Mouse (Mus musculus) midbrain, embryonic 12.5 days (tissue): ENCODE results near the gene Tbc1d10c. TPM values are rescaled to one million over a fixed set of nuclear protein-coding genes. Genes with fewer than 3 reads are reported as not detected.

Experiments used
- ATAC-seq: fragments of 200-750 bp; cut with Nextera tagmentation; 2 replicates; pipeline ENCODE4 v1.8.0; 2017; ENCODE audit warnings: low read depth, moderate TSS enrichment, moderate library complexity; ENCODE audit not compliant: low FRiP score
- H3K27ac ChIP-seq: fragments of 300-500 bp; sonication (generic); replicated peaks from 2 replicates; pipeline ENCODE4 v1.5.1; 2016; ENCODE audit warnings: mild to moderate bottlenecking
- H3K27me3 ChIP-seq: fragments of 300-500 bp; sonication (generic); 2 replicates; pipeline ENCODE4 v1.6.1; 2016; ENCODE audit warnings: mild to moderate bottlenecking
- H3K36me3 ChIP-seq: fragments of 300-500 bp; sonication (generic); 2 replicates; pipeline ENCODE4 v1.6.1; 2016
- H3K4me1 ChIP-seq: fragments of 300-500 bp; sonication (generic); 2 replicates; pipeline ENCODE4 v1.6.1; 2016
- H3K4me2 ChIP-seq: fragments of 300-500 bp; sonication (generic); replicated peaks from 2 replicates; pipeline ENCODE4 v1.6.1; 2016; ENCODE audit warnings: mild to moderate bottlenecking, moderate library complexity
- H3K4me3 ChIP-seq: fragments of 300-500 bp; sonication (generic); 2 replicates; pipeline ENCODE4 v1.5.1; 2016; ENCODE audit warnings: mild to moderate bottlenecking
- H3K9ac ChIP-seq: fragments of 300-500 bp; sonication (generic); replicated peaks from 2 replicates; pipeline ENCODE4 v1.6.1; 2016; ENCODE audit warnings: mild to moderate bottlenecking, moderate library complexity
- H3K9me3 ChIP-seq: fragments of 300-500 bp; sonication (generic); 2 replicates; pipeline ENCODE4 v1.6.1; 2016; ENCODE audit warnings: mild to moderate bottlenecking
- WGBS: fragments of 180-500 bp; shearing (Covaris S2); methylation state at CpG from one replicate; pipeline ENCODE4 v1.1.7; 2016; 5-methylcytosine and 5-hydroxymethylcytosine counted together
- polyA plus RNA-seq: library from polyadenylated mRNA; unstranded; fragments of >200 nt; fragmentation: Nextera tagmentation; extraction: Ambion mirVana; gene quantifications from 2 replicates; pipeline ENCODE4 v1.2.1, GENCODE M21; 2016

Tbc1d10c gene
- polyA plus RNA-seq, 1 experiment from 2014 or later = 0.73 TPM

- no peak overlapping the region for H3K27ac ChIP-seq
- peaks cover 43% of the 10 kb centered on the region for H3K27me3 ChIP-seq
- WGBS = 84% methylated on average over 7 of the region's 7 CpGs
- no peaks in the 10 kb centered on the region for H3K9me3 ChIP-seq
- no peak for ATAC-seq
- no peaks in the 10 kb centered on the region for H3K36me3 ChIP-seq
- H3K4me3 ChIP-seq = no peak overlapping the region
- peaks cover 4% of the 10 kb centered on the region for H3K4me1 ChIP-seq
- no peak overlapping the region for H3K4me2 ChIP-seq
- no peak overlapping the region for H3K9ac ChIP-seq
These were observed 35.7 kb upstream of the Tbc1d10c start for GRCm38 (mm10) chr19:4226779-4227178.

- Histone ChIP-seq H3K4me3 (no peak overlapping the region), H3K36me3 (no peaks in the 10 kb centered on the region), H3K9me3 (no peaks in the 10 kb centered on the region), H3K27ac (no peak overlapping the region), H3K9ac (no peak overlapping the region), H3K4me1 (peaks cover 11% of the 10 kb centered on the region; the same call in 1 of the 2 replicates), H3K4me2 (no peak overlapping the region), H3K27me3 (peaks cover 46% of the 10 kb centered on the region)
- 85% methylated on average over 11 of the region's 11 CpGs for WGBS
- no peak for ATAC-seq
These were observed 31.1 kb upstream of the Tbc1d10c start for GRCm38 (mm10) chr19:4222165-4222564.

GRCm38 (mm10) chr19:4220957-4221743, 30.1 kb upstream of the Tbc1d10c start:
- 55% methylated on average over 11 of the region's 14 CpGs for WGBS
- Histone ChIP-seq H3K9ac (no peak overlapping the region; the same call in 1 of the 2 replicates), H3K4me1 (peaks cover 17% of the 10 kb centered on the region), H3K27ac (no peak overlapping the region), H3K9me3 (no peaks in the 10 kb centered on the region), H3K36me3 (no peaks in the 10 kb centered on the region), H3K27me3 (peaks cover 50% of the 10 kb centered on the region), H3K4me3 (no peak overlapping the region), H3K4me2 (no peak overlapping the region)
- ATAC-seq = no peak

GRCm38 (mm10) chr19:4220416-4220815, 29.3 kb upstream of the Tbc1d10c start:
- Histone ChIP-seq H3K4me1 (peaks cover 20% of the 10 kb centered on the region), H3K27me3 (peaks cover 54% of the 10 kb centered on the region), H3K36me3 (no peaks in the 10 kb centered on the region), H3K9me3 (no peaks in the 10 kb centered on the region), H3K9ac (no peak overlapping the region; the same call in 1 of the 2 replicates), H3K4me2 (no peak overlapping the region), H3K27ac (no peak overlapping the region), H3K4me3 (no peak overlapping the region)
- ATAC-seq = no peak
- 71% methylated on average over 4 of the region's 4 CpGs for WGBS

- Histone ChIP-seq H3K27me3 (peaks cover 58% of the 10 kb centered on the region), H3K36me3 (no peaks in the 10 kb centered on the region)
- 88% methylated on average over 6 of the region's 6 CpGs for WGBS
These were observed 28.9 kb upstream of the Tbc1d10c start for GRCm38 (mm10) chr19:4219943-4220342.

GRCm38 (mm10) chr19:4218784-4219183, 27.7 kb upstream of the Tbc1d10c start:
- H3K4me1 ChIP-seq = peaks cover 36% of the 10 kb centered on the region
- H3K27ac ChIP-seq = no peak overlapping the region
- ATAC-seq = no peak
- peaks cover 70% of the 10 kb centered on the region for H3K27me3 ChIP-seq
- H3K36me3 ChIP-seq = no peaks in the 10 kb centered on the region
- no peak overlapping the region for H3K4me3 ChIP-seq
- H3K4me2 ChIP-seq = no peak overlapping the region
- H3K9me3 ChIP-seq = no peaks in the 10 kb centered on the region
- H3K9ac ChIP-seq = no peak overlapping the region
- 76% methylated on average over 1 of the region's 1 CpGs for WGBS

More at GRCm38 (mm10) chr19:4219943-4220342, 28.9 kb upstream of the Tbc1d10c start:
- H3K9ac ChIP-seq = no peak overlapping the region
- H3K4me2 ChIP-seq = no peak overlapping the region
- no peak for ATAC-seq
- no peak overlapping the region for H3K4me3 ChIP-seq
- H3K27ac ChIP-seq = no peak overlapping the region
- H3K9me3 ChIP-seq = no peaks in the 10 kb centered on the region
- H3K4me1 ChIP-seq = peaks cover 24% of the 10 kb centered on the region

- H3K27me3 ChIP-seq = peaks cover 75% of the 10 kb centered on the region
These were observed 27.2 kb upstream of the Tbc1d10c start for GRCm38 (mm10) chr19:4218293-4218692.

GRCm38 (mm10) chr19:4217855-4218254, 26.8 kb upstream of the Tbc1d10c start:
- H3K9me3 ChIP-seq = no peaks in the 10 kb centered on the region
- H3K4me1 ChIP-seq = peaks cover 45% of the 10 kb centered on the region
- ATAC-seq = no peak
- H3K27me3 ChIP-seq = peaks cover 79% of the 10 kb centered on the region
- H3K27ac ChIP-seq = no peak overlapping the region
- H3K4me3 ChIP-seq = no peak overlapping the region
- WGBS = 40% methylated on average over 3 of the region's 3 CpGs
- H3K4me2 ChIP-seq = no peak overlapping the region
- no peak overlapping the region for H3K9ac ChIP-seq
- no peaks in the 10 kb centered on the region for H3K36me3 ChIP-seq

More at GRCm38 (mm10) chr19:4218293-4218692, 27.2 kb upstream of the Tbc1d10c start:
- H3K27ac ChIP-seq = no peak overlapping the region
- peaks cover 41% of the 10 kb centered on the region for H3K4me1 ChIP-seq
- 89% methylated on average over 11 of the region's 11 CpGs for WGBS
- ATAC-seq = no peak
- no peak overlapping the region for H3K4me2 ChIP-seq
- H3K36me3 ChIP-seq = no peaks in the 10 kb centered on the region
- H3K4me3 ChIP-seq = no peak overlapping the region
- H3K9me3 ChIP-seq = no peaks in the 10 kb centered on the region
- H3K9ac ChIP-seq = no peak overlapping the region

- WGBS = 14% methylated on average over 5 of the region's 5 CpGs
- Histone ChIP-seq H3K9me3 (no peaks in the 10 kb centered on the region), H3K4me2 (no peak overlapping the region), H3K4me1 (peaks cover 52% of the 10 kb centered on the region), H3K9ac (no peak overlapping the region), H3K4me3 (no peak overlapping the region), H3K36me3 (no peaks in the 10 kb centered on the region), H3K27me3 (peaks cover 81% of the 10 kb centered on the region), H3K27ac (no peak overlapping the region)
- ATAC-seq = no peak
These were observed 26.1 kb upstream of the Tbc1d10c start for GRCm38 (mm10) chr19:4217140-4217539.

GRCm38 (mm10) chr19:4216041-4216685, 25.1 kb upstream of the Tbc1d10c start:
- WGBS = 25% methylated on average over 14 of the region's 14 CpGs
- Histone ChIP-seq H3K27ac (no peak overlapping the region), H3K4me1 (peaks cover 52% of the 10 kb centered on the region), H3K4me3 (no peak overlapping the region), H3K9me3 (no peaks in the 10 kb centered on the region), H3K36me3 (no peaks in the 10 kb centered on the region), H3K27me3 (peaks cover 84% of the 10 kb centered on the region), H3K4me2 (peak overlapping the region; percentile 19; the same call in 1 of the 2 replicates), H3K9ac (no peak overlapping the region)
- no peak for ATAC-seq

- 2% methylated on average over 18 of the region's 21 CpGs for WGBS
- no peaks in the 10 kb centered on the region for H3K36me3 ChIP-seq
- ATAC-seq = no peak
- peaks cover 81% of the 10 kb centered on the region for H3K27me3 ChIP-seq
- peak overlapping the region; percentile 59 for H3K4me3 ChIP-seq
- H3K9ac ChIP-seq = peak overlapping the region; percentile 72
- H3K9me3 ChIP-seq = no peaks in the 10 kb centered on the region
- no peak overlapping the region for H3K27ac ChIP-seq
- H3K4me2 ChIP-seq = peak overlapping the region; percentile 98
- peaks cover 48% of the 10 kb centered on the region for H3K4me1 ChIP-seq
These were observed 24.4 kb upstream of the Tbc1d10c start for GRCm38 (mm10) chr19:4215451-4215840.

- Histone ChIP-seq H3K27me3 (peaks cover 78% of the 10 kb centered on the region), H3K9ac (peak overlapping the region; percentile 72), H3K4me3 (peak overlapping the region; percentile 59), H3K4me1 (peaks cover 44% of the 10 kb centered on the region), H3K4me2 (peak overlapping the region; percentile 98), H3K36me3 (no peaks in the 10 kb centered on the region), H3K27ac (no peak overlapping the region), H3K9me3 (no peaks in the 10 kb centered on the region)
- WGBS = under 1% methylated on average over 44 of the region's 81 CpGs
- ATAC-seq = peak; percentile 50
These were observed 23.8 kb upstream of the Tbc1d10c start for GRCm38 (mm10) chr19:4214771-4215450.
